Mouse (Mus musculus) forebrain, embryonic 14.5 days (tissue): ENCODE results near the gene St3gal3. TPM values are rescaled to one million over a fixed set of nuclear protein-coding genes. Genes with fewer than 3 reads are reported as not detected.

Experiments used
- ATAC-seq: fragments of 200-750 bp; cut with Nextera tagmentation; 2 replicates; pipeline ENCODE4 v1.8.0; 2017; ENCODE audit warnings: mild to moderate bottlenecking, moderate library complexity
- DNase-seq: peaks from one replicate; pipeline ENCODE4 v3.0.0-alpha.2; 2015; ENCODE audit warnings: low spot score
- H3K27ac ChIP-seq: fragments of 300-500 bp; sonication (generic); 2 replicates; pipeline ENCODE4 v1.5.1; 2014; ENCODE audit warnings: low read depth, mild to moderate bottlenecking, control low read depth, low read length, moderate library complexity
- H3K27me3 ChIP-seq: fragments of 300-500 bp; sonication (generic); replicated peaks from 2 replicates; pipeline ENCODE4 v1.6.1; 2014; ENCODE audit warnings: low read length, control low read depth, mixed read lengths; ENCODE audit not compliant: control insufficient read depth, insufficient read depth
- H3K36me3 ChIP-seq: fragments of 300-500 bp; sonication (generic); 2 replicates; pipeline ENCODE4 v1.6.1; 2014; ENCODE audit warnings: low read length, control low read depth; ENCODE audit not compliant: control insufficient read depth, insufficient read depth
- H3K4me1 ChIP-seq: fragments of 300-500 bp; sonication (generic); 2 replicates; pipeline ENCODE4 v1.6.1; 2014; ENCODE audit warnings: antibody characterized with exemption, low read length, control low read depth; ENCODE audit not compliant: control insufficient read depth, insufficient read depth
- H3K4me2 ChIP-seq: fragments of 300-500 bp; sonication (generic); 2 replicates; pipeline ENCODE4 v1.6.1; 2014; ENCODE audit warnings: mild to moderate bottlenecking, control low read depth, low read length
- H3K4me3 ChIP-seq: fragments of 300-500 bp; sonication (generic); 2 replicates; pipeline ENCODE4 v1.5.1; 2014; ENCODE audit warnings: low read depth, low read length, control low read depth
- H3K9ac ChIP-seq: fragments of 300-500 bp; sonication (generic); 2 replicates; pipeline ENCODE4 v1.6.1; 2014; ENCODE audit warnings: mild to moderate bottlenecking, low read length, control low read depth, moderate library complexity
- H3K9me3 ChIP-seq: fragments of 300-500 bp; sonication (generic); replicated peaks from 2 replicates; pipeline ENCODE4 v1.6.1; 2016; ENCODE audit warnings: low read length, control low read depth, mixed read lengths; ENCODE audit not compliant: control insufficient read depth
- WGBS: fragments of 180-500 bp; shearing (Covaris S2); extraction: QIAGEN DNeasy Blood & Tissue Kit; methylation state at CpG from one replicate; pipeline ENCODE4 v1.1.7; 2014; 5-methylcytosine and 5-hydroxymethylcytosine counted together
- polyA plus RNA-seq: library from polyadenylated mRNA; unstranded; fragments of >200 nt; fragmentation: Nextera tagmentation; extraction: Ambion mirVana; gene quantifications from 2 replicates; pipeline ENCODE4 v1.2.1, GENCODE M21; 2014

St3gal3 gene
- polyA plus RNA-seq, 1 experiment from 2014 or later, result 11.3 TPM

- Histone ChIP-seq H3K9ac (no peak overlapping the region), H3K4me2 (no peak overlapping the region), H3K27ac (no peak overlapping the region), H3K4me3 (no peak overlapping the region), H3K9me3 (no peaks in the 10 kb centered on the region), H3K27me3 (no peaks in the 10 kb centered on the region), H3K36me3 (no peaks in the 10 kb centered on the region), H3K4me1 (no peaks in the 10 kb centered on the region)
- no peak for DNase-seq
- 85% methylated on average over 14 of the region's 14 CpGs for WGBS
- ATAC-seq, result no peak
Observed at GRCm38 (mm10) chr4:118123030-118123704, 11.5 kb downstream of the St3gal3 start.

- no peaks in the 10 kb centered on the region for H3K4me1 ChIP-seq
- H3K27ac ChIP-seq, result no peak overlapping the region
- no peak overlapping the region for H3K4me3 ChIP-seq
- H3K27me3 ChIP-seq, result no peaks in the 10 kb centered on the region
- WGBS, result 67% methylated on average over 10 of the region's 10 CpGs
- H3K9me3 ChIP-seq, result no peaks in the 10 kb centered on the region
- no peaks in the 10 kb centered on the region for H3K36me3 ChIP-seq
- H3K9ac ChIP-seq, result no peak overlapping the region
- no peak for ATAC-seq
- peak; percentile 23 for DNase-seq
- H3K4me2 ChIP-seq, result no peak overlapping the region
Observed at GRCm38 (mm10) chr4:118122078-118122477, 12.6 kb downstream of the St3gal3 start.

GRCm38 (mm10) chr4:118117565-118117964, 17.1 kb downstream of the St3gal3 start:
- H3K4me2 ChIP-seq, result no peak overlapping the region
- no peak overlapping the region for H3K27ac ChIP-seq
- ATAC-seq (no peak), DNase-seq (no peak)
- 93% methylated on average over 10 of the region's 10 CpGs for WGBS
- H3K4me3 ChIP-seq, result no peak overlapping the region
- H3K27me3 ChIP-seq, result no peaks in the 10 kb centered on the region
- H3K4me1 ChIP-seq, result no peaks in the 10 kb centered on the region
- H3K9me3 ChIP-seq, result no peaks in the 10 kb centered on the region
- H3K36me3 ChIP-seq, result no peaks in the 10 kb centered on the region
- H3K9ac ChIP-seq, result no peak overlapping the region

GRCm38 (mm10) chr4:118116098-118116497, 18.6 kb downstream of the St3gal3 start:
- 90% methylated on average over 11 of the region's 11 CpGs for WGBS
- DNase-seq, result no peak
- no peak for ATAC-seq

GRCm38 (mm10) chr4:118115132-118115531, 19.6 kb downstream of the St3gal3 start:
- Histone ChIP-seq H3K4me1 (no peaks in the 10 kb centered on the region), H3K4me3 (no peak overlapping the region), H3K9me3 (no peaks in the 10 kb centered on the region), H3K9ac (no peak overlapping the region), H3K4me2 (no peak overlapping the region), H3K27ac (no peak overlapping the region), H3K36me3 (no peaks in the 10 kb centered on the region), H3K27me3 (no peaks in the 10 kb centered on the region)
- ATAC-seq (no peak), DNase-seq (no peak)
- WGBS, result 92% methylated on average over 7 of the region's 7 CpGs

More at GRCm38 (mm10) chr4:118116098-118116497, 18.6 kb downstream of the St3gal3 start:
- no peaks in the 10 kb centered on the region for H3K27me3 ChIP-seq
- H3K4me2 ChIP-seq, result no peak overlapping the region
- no peak overlapping the region for H3K9ac ChIP-seq
- no peak overlapping the region for H3K4me3 ChIP-seq
- H3K9me3 ChIP-seq, result no peaks in the 10 kb centered on the region
- H3K27ac ChIP-seq, result no peak overlapping the region
- H3K36me3 ChIP-seq, result no peaks in the 10 kb centered on the region
- no peaks in the 10 kb centered on the region for H3K4me1 ChIP-seq

GRCm38 (mm10) chr4:118112601-118113000, 22.1 kb downstream of the St3gal3 start:
- no peak overlapping the region for H3K27ac ChIP-seq
- H3K36me3 ChIP-seq, result no peaks in the 10 kb centered on the region
- H3K4me3 ChIP-seq, result no peak overlapping the region
- no peak overlapping the region for H3K4me2 ChIP-seq
- ATAC-seq (no peak), DNase-seq (no peak)
- no peaks in the 10 kb centered on the region for H3K27me3 ChIP-seq
- no peaks in the 10 kb centered on the region for H3K9me3 ChIP-seq
- no peak overlapping the region for H3K9ac ChIP-seq
- no peaks in the 10 kb centered on the region for H3K4me1 ChIP-seq
- WGBS, result 91% methylated on average over 12 of the region's 12 CpGs

GRCm38 (mm10) chr4:118109649-118110048, 25.1 kb downstream of the St3gal3 start:
- Histone ChIP-seq H3K36me3 (no peaks in the 10 kb centered on the region), H3K27me3 (no peaks in the 10 kb centered on the region), H3K4me1 (no peaks in the 10 kb centered on the region), H3K9ac (no peak overlapping the region), H3K4me3 (no peak overlapping the region), H3K4me2 (no peak overlapping the region), H3K9me3 (no peaks in the 10 kb centered on the region), H3K27ac (no peak overlapping the region)
- 96% methylated on average over 13 of the region's 13 CpGs for WGBS
- ATAC-seq (no peak), DNase-seq (no peak)

- Histone ChIP-seq H3K27ac (no peak overlapping the region), H3K4me2 (no peak overlapping the region), H3K9me3 (no peaks in the 10 kb centered on the region), H3K4me3 (no peak overlapping the region), H3K27me3 (no peaks in the 10 kb centered on the region), H3K36me3 (no peaks in the 10 kb centered on the region), H3K4me1 (no peaks in the 10 kb centered on the region), H3K9ac (no peak overlapping the region)
- DNase-seq (no peak), ATAC-seq (no peak)
- WGBS, result 84% methylated on average over 7 of the region's 7 CpGs
Observed at GRCm38 (mm10) chr4:118108779-118109178, 25.9 kb downstream of the St3gal3 start.

GRCm38 (mm10) chr4:118105256-118106053, 29.3 kb downstream of the St3gal3 start:
- Histone ChIP-seq H3K4me3 (no peak overlapping the region), H3K36me3 (no peaks in the 10 kb centered on the region), H3K9me3 (no peaks in the 10 kb centered on the region), H3K4me2 (no peak overlapping the region), H3K4me1 (no peaks in the 10 kb centered on the region), H3K27me3 (no peaks in the 10 kb centered on the region), H3K9ac (no peak overlapping the region), H3K27ac (no peak overlapping the region)
- ATAC-seq (no peak), DNase-seq (no peak)
- WGBS, result 92% methylated on average over 3 of the region's 3 CpGs
